Comparison of ENCODE assay signal across 11 mouse cellular contexts in genomic region chr4:140689873-140690655, GRCm38 (mm10). TPM values are rescaled to one million over a fixed set of nuclear protein-coding genes. Genes with fewer than 3 reads are reported as not detected.
DNase-seq lines count a peak whose midpoint lies in the region; ATAC-seq and TF ChIP-seq lines count a peak whose summit lies in the region.
"Had no signal": no experiment of that assay in that cellular context is flagged by ENCODE, and none has a peak within 500 bp of the region (broad histone marks: within the 10 kb centered on the region; RNA-seq: fewer than 3 reads in every experiment).

No protein-coding gene starts in this region.

- H3K4me2 ChIP-seq in heart, embryonic 12.5 days = no peak overlapping the region
- H3K4me2 ChIP-seq in kidney, embryonic 16.5 days (replicated peaks; ENCODE audit: low read depth, low read length) = no peak overlapping the region

- no peaks in the 10 kb centered on the region for H3K9me3 ChIP-seq in heart, embryonic 12.5 days (replicated peaks)
- H3K9me3 ChIP-seq in kidney, embryonic 16.5 days (ENCODE audit: low read length) = no peaks in the 10 kb centered on the region
- H3K9me3 ChIP-seq: limb, embryonic 10.5 days had no signal

- TF ChIP-seq POLR2A in embryonic fibroblast, embryonic 13.5 days (IDR thresholded peaks at IDR 0.05; ENCODE audit: low read depth, low read length) = no peak

- TF ChIP-seq CTCF in embryonic fibroblast, embryonic 13.5 days (IDR thresholded peaks at IDR 0.05; ENCODE audit: borderline replicate concordance, insufficient read depth, low read length) = no peak

- H3K36me3 ChIP-seq in heart, embryonic 12.5 days = no peaks in the 10 kb centered on the region
- no peaks in the 10 kb centered on the region for H3K36me3 ChIP-seq in kidney, embryonic 16.5 days (ENCODE audit: insufficient read depth, low read length)
- H3K36me3 ChIP-seq: limb, embryonic 10.5 days had no signal

- no peak overlapping the region for H3K27ac ChIP-seq in heart, embryonic 12.5 days (ENCODE audit: poor library complexity, severe bottlenecking)
- peak overlapping the region; percentile 87 for H3K27ac ChIP-seq in embryonic fibroblast, embryonic 13.5 days (ENCODE audit: insufficient read depth, low read length)
- no peak overlapping the region for H3K27ac ChIP-seq in kidney, embryonic 16.5 days (ENCODE audit: low read length)
- H3K27ac ChIP-seq: limb, embryonic 10.5 days had no signal

- WGBS in heart, embryonic 12.5 days = 65% methylated on average over 16 of the region's 16 CpGs
- WGBS in kidney, embryonic 16.5 days = 71% methylated on average over 16 of the region's 16 CpGs

- H3K4me1 ChIP-seq in heart, embryonic 12.5 days (replicated peaks) = peaks cover 6% of the 10 kb centered on the region; the same call in 1 of the 2 replicates
- peaks cover 4% of the 10 kb centered on the region; the same call in 1 of the 2 replicates for H3K4me1 ChIP-seq in embryonic fibroblast, embryonic 13.5 days (ENCODE audit: control insufficient read depth, insufficient read depth, low read length)
- peaks cover 5% of the 10 kb centered on the region; the same call in 1 of the 2 replicates for H3K4me1 ChIP-seq in kidney, embryonic 16.5 days (ENCODE audit: insufficient read depth, low read length)

- no peak overlapping the region for H3K9ac ChIP-seq in heart, embryonic 12.5 days
- no peak overlapping the region for H3K9ac ChIP-seq in kidney, embryonic 16.5 days (replicated peaks; ENCODE audit: low read length)

- peak; percentile 51; the same call in 1 of the 2 replicates for ATAC-seq in heart, embryonic 12.5 days (ENCODE audit: insufficient number of reproducible peaks, low FRiP score)
- ATAC-seq in neutrophil, adult 5-6 weeks (ENCODE audit: extremely low read depth, insufficient number of reproducible peaks, low FRiP score, poor library complexity, severe bottlenecking) = peak; percentile 49; the same call in 1 of the 2 replicates
- ATAC-seq in kidney, embryonic 16.5 days (ENCODE audit: low FRiP score, low TSS enrichment) = no peak

- no peak overlapping the region for H3K4me3 ChIP-seq in heart, embryonic 12.5 days
- H3K4me3 ChIP-seq in embryonic fibroblast, embryonic 13.5 days (ENCODE audit: insufficient read depth, low read length) = no peak overlapping the region
- no peak overlapping the region for H3K4me3 ChIP-seq in kidney, embryonic 16.5 days (ENCODE audit: low read length)
- H3K4me3 ChIP-seq: limb, embryonic 10.5 days had no signal

- H3K27me3 ChIP-seq in heart, embryonic 12.5 days (replicated peaks) = 0 out of 2 replicates have a peak, but pooled peaks cover 8% of the 10 kb centered on the region
- H3K27me3 ChIP-seq in kidney, embryonic 16.5 days (ENCODE audit: insufficient read depth, low read length) = no peaks in the 10 kb centered on the region

- no peak for DNase-seq in heart, adult 9 months (ENCODE audit: low spot score in 2 of 2)
- peak; percentile 47 for DNase-seq in CD4-positive helper T cell, adult 2 months (ENCODE audit: low read depth, low spot score)
- DNase-seq in gastrocnemius, postnatal 4 days (ENCODE audit: low spot score in 2 of 2) = no peak
- no peak for DNase-seq in cerebellum, adult 9-11 months
- DNase-seq: heart, postnatal 10 days had no signal

RNA-seq across cellular contexts. Expression of gene Rcc2, which starts 10.3 kb away (rescaled TPM):
- 38.5 and 40.6 TPM in 2 replicates for polyA plus RNA-seq in heart, embryonic 12.5 days (2016; fragmentation: Nextera tagmentation; extraction: Ambion mirVana)
- 102 and 125 TPM in 2 replicates for polyA plus RNA-seq in embryonic fibroblast, embryonic 13.5 days (2011; ENCODE audit: insufficient read length, low read depth, missing spikeins)
- 59.2 and 63.5 TPM in 2 replicates for total RNA-seq in neutrophil, adult 5-6 weeks (2017)
- total RNA-seq in gastrocnemius, postnatal 4 days (2021) = 10 to 100 TPM; 43.3 to 44.1 TPM
- 19.5 and 21.0 TPM in 2 replicates for polyA plus RNA-seq in kidney, embryonic 16.5 days (2015; fragmentation: Nextera tagmentation; extraction: Ambion mirVana)

RNA-seq across cellular contexts. Expression of gene Arhgef10l, which starts 24.3 kb away (rescaled TPM):
- 20.1 and 21.0 TPM in 2 replicates for polyA plus RNA-seq in heart, embryonic 12.5 days (2016; fragmentation: Nextera tagmentation; extraction: Ambion mirVana)
- 12.6 and 17.2 TPM in 2 replicates for polyA plus RNA-seq in embryonic fibroblast, embryonic 13.5 days (2011; ENCODE audit: insufficient read length, low read depth, missing spikeins)
- 3.7 and 4.2 TPM in 2 replicates for total RNA-seq in neutrophil, adult 5-6 weeks (2017)
- 10 to 100 TPM; 53.6 to 54.6 TPM for total RNA-seq in gastrocnemius, postnatal 4 days (2021)
- polyA plus RNA-seq in kidney, embryonic 16.5 days (2015; fragmentation: Nextera tagmentation; extraction: Ambion mirVana) = 25.4 and 27.7 TPM in 2 replicates

RNA-seq across cellular contexts. Expression of gene Padi6, which starts 52.4 kb away (rescaled TPM):
- polyA plus RNA-seq in heart, embryonic 12.5 days (2016; fragmentation: Nextera tagmentation; extraction: Ambion mirVana) = not detected in 2 replicates
- not detected in 2 replicates for polyA plus RNA-seq in embryonic fibroblast, embryonic 13.5 days (2011; ENCODE audit: insufficient read length, low read depth, missing spikeins)
- 0.12 TPM in 1 of 2 replicates, not detected in the other for total RNA-seq in neutrophil, adult 5-6 weeks (2017)
- under 1 TPM in 1 of 2 experiments, not detected in 1; 0.10 TPM for total RNA-seq in gastrocnemius, postnatal 4 days (2021)
- polyA plus RNA-seq in kidney, embryonic 16.5 days (2015; fragmentation: Nextera tagmentation; extraction: Ambion mirVana) = not detected in 2 replicates
- total RNA-seq: heart, postnatal 10 days; midbrain, postnatal 0 days had no signal
- polyA plus RNA-seq: limb, embryonic 10.5 days had no signal
